Mouse (Mus musculus) neutrophil, adult 59 days (primary cell): ENCODE measurements around the gene Slc46a3. TPM values are rescaled to one million over a fixed set of nuclear protein-coding genes. Genes with fewer than 3 reads are reported as not detected.

ENCODE experiments used
- total RNA-seq, 2 experiments: library from RNA; stranded (reverse); gene quantifications; 1 replicate in 1 of 2; 2 replicates in 1 of 2; pipeline ENCODE4 v1.2.4; 2023

Gene Slc46a3
- 10 to 100 TPM; 12.9 to 15.7 TPM for total RNA-seq

DNA sequence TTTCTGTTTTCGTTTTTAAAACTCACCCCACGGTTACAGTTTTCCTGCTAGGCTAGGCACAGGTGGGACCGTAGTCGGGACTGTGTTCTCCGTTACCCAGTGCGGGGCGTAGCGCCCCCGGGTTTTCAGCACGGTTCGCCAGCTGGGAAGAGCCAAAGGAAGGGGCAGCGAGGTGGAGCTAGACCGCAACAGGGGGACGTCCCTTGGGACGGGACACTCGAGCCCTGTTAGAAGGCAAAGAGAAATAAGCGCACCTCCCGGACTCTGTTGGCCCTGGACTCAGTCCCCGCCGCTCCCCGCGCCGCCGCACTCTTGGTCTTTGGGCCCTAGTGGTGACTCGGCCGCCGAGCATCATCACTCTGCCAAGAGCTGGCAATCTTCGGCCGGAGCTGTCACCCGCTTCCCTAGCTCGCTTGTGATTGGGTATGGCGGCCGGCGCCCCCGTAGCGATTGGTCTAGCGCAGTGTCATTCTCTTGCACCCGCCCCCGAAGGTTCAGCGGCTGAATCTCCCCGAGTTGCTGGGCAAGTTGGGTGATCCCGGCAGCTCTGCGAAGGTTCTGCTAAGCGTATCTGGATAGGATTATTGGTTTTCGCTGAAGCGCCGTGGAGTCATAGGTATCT lies at the start of gene Slc46a3:
Gene Slc46a3, minus strand, starts transcription at position 361 of the 622 bp plus-strand sequence.

DNA sequence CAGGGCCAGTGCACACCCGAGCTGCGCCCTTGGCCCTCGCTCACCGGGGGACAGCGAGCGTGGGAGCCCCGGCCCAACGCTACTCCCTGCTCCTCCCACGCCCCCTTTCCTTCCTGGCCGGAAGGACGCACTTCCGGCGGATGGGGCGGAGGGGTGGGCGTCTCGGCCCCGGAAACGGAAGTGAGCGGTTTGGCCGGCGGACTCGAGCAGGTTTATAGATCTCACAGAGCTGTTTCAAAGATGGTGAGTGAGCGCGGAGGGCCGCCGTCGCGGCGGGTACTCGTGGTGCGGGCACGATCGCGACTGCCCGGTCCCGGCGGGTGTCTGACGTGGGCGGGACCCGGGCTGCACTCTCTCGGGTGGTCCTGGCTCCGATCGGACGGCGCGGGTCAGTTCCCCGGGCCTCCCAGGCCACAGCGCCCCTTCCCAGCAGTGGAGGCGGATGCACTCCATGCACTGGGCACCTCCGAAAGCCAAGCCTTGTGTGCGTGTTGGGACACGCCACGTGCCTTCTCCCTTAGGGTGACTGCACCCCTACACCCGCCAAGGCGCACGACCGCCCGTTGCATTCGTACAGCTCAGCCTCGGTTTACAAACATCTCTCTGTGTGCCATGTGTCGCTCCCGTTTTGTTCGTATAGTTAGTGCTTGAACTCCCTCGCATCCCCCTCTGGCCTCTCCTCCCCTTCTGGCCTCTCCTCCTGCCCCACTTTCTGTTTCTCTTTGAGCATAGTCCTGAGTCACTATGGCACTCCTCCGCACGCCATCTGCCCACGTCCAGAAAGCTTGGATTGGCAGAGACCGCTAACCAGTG lies 34.0 kb downstream of the Slc46a3 start, which contains the start of gene Pomp:
Gene Pomp, plus strand, starts transcription at position 13 of the 813 bp plus-strand sequence.

Other genes with a start within 250 kb of the Slc46a3 start
- gene Flt1, start 168.8 kb downstream of the Slc46a3 start, total RNA-seq, result 1 to 10 TPM; 1.3 to 3.7 TPM
- 10 to 100 TPM; 86.1 to 88.2 TPM for gene Pomp, start 34.4 kb downstream of the Slc46a3 start, total RNA-seq
- 1 to 10 TPM in 1 of 2 experiments, under 1 TPM in 1; 0.82 to 1.1 TPM for gene Mtus2, start 62.5 kb upstream of the Slc46a3 start, total RNA-seq